Comparison of ENCODE assay signal across 10 mouse cellular contexts in the genomic region with DNA sequence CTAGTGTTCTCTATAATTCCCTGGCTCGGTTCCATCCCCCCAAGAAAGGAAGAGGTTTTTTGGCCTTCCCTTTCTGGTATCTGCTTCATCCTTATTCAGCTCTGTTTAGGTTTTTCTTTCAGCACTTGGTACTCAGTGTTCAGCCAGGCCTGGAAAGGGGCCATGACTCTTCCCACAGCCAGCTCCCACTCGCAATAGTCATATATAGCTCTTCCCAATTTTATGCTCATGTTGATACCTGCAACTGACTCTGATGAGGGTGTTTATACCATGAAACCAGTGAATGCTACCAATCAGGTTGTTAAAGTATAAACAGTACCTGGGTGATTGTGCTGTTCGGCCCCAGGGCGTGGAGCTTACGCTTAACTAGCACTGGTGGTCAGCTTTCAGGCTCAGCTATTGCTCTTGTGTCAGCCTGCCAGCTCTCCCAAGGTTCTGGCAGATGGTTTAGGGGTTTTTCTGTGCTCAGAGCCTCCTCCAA. TPM values are rescaled to one million over a fixed set of nuclear protein-coding genes. Genes with fewer than 3 reads are reported as not detected.
DNase-seq lines count a peak whose midpoint lies in the region; ATAC-seq lines count a peak whose summit lies in the region.
"Had no signal": no experiment of that assay in that cellular context is flagged by ENCODE, and none has a peak within 500 bp of the region (broad histone marks: within the 10 kb centered on the region; RNA-seq: fewer than 3 reads in every experiment).

No protein-coding gene starts in this region.

- intact Hi-C loops in left cerebral cortex, postnatal 4 days (cut with DNase I), result no loop called here

- no peak overlapping the region for H3K4me2 ChIP-seq in neural tube, embryonic 15.5 days
- H3K4me2 ChIP-seq: heart, embryonic 15.5 days had no signal

- no peak overlapping the region for H3K4me3 ChIP-seq in neural tube, embryonic 15.5 days (replicated peaks)
- H3K4me3 ChIP-seq: heart, embryonic 15.5 days had no signal

- H3K27ac ChIP-seq in neural tube, embryonic 15.5 days (replicated peaks), result no peak overlapping the region
- H3K27ac ChIP-seq: heart, embryonic 15.5 days; macrophage had no signal

- H3K4me1 ChIP-seq in neural tube, embryonic 15.5 days, result no peaks in the 10 kb centered on the region
- H3K4me1 ChIP-seq: heart, embryonic 15.5 days had no signal

- DNase-seq in cerebellum, adult 11 months, result peak; percentile 1
- no peak for DNase-seq in cerebellum, postnatal 4 days (ENCODE audit: low spot score in 2 of 2)
- DNase-seq in urinary bladder, postnatal 14 days (ENCODE audit: low spot score), result peak; percentile 65
- DNase-seq in urinary bladder, postnatal 25 days (ENCODE audit: low spot score), result no peak
- peak; percentile 53 for DNase-seq in left cerebral cortex, postnatal 4 days
- peak; percentile 76 for DNase-seq in testis, postnatal 14 days (ENCODE audit: low spot score)

- 91% methylated on average over 5 of the region's 5 CpGs for WGBS in neural tube, embryonic 15.5 days

- no peak overlapping the region for H3K9ac ChIP-seq in neural tube, embryonic 15.5 days (replicated peaks)
- H3K9ac ChIP-seq: heart, embryonic 15.5 days had no signal

- no peaks in the 10 kb centered on the region for H3K27me3 ChIP-seq in neural tube, embryonic 15.5 days (replicated peaks)
- H3K27me3 ChIP-seq: heart, embryonic 15.5 days had no signal

- ATAC-seq in neural tube, embryonic 15.5 days (ENCODE audit: low FRiP score), result no peak
- ATAC-seq in erythroid progenitor cell, adult 5-6 weeks (replicated peaks; ENCODE audit: low FRiP score, poor library complexity, severe bottlenecking), result no peak

- H3K36me3 ChIP-seq in neural tube, embryonic 15.5 days, result no peaks in the 10 kb centered on the region
- H3K36me3 ChIP-seq: heart, embryonic 15.5 days had no signal

- H3K9me3 ChIP-seq in neural tube, embryonic 15.5 days (replicated peaks), result no peaks in the 10 kb centered on the region
- H3K9me3 ChIP-seq: heart, embryonic 15.5 days had no signal

RNA-seq across cellular contexts. Expression of gene Hmgcs2, which starts 20.9 kb away (rescaled TPM):
- 10 to 100 TPM; 14.7 to 18.4 TPM for total RNA-seq in left cerebral cortex, postnatal 4 days (2021)
- 15.3 and 17.7 TPM in 2 replicates for polyA plus RNA-seq in neural tube, embryonic 15.5 days (2015; fragmentation: Nextera tagmentation; extraction: Ambion mirVana)
- not detected in 2 replicates for total RNA-seq in erythroid progenitor cell, adult 5-6 weeks (2015; ENCODE audit: low replicate concordance)
- total RNA-seq in erythroid progenitor cell, adult 5-6 weeks (2017; ENCODE audit: low replicate concordance), result 1.6 TPM in 1 of 2 replicates, not detected in the other
- polyA plus RNA-seq: macrophage had no signal

RNA-seq across cellular contexts. Expression of gene Reg4, which starts 37.4 kb away (rescaled TPM):
- not detected for total RNA-seq in left cerebral cortex, postnatal 4 days (2021)
- polyA plus RNA-seq in neural tube, embryonic 15.5 days (2015; fragmentation: Nextera tagmentation; extraction: Ambion mirVana), result 0.47 TPM in 1 of 2 replicates, not detected in the other
- total RNA-seq in erythroid progenitor cell, adult 5-6 weeks (2015; ENCODE audit: low replicate concordance), result not detected in 2 replicates
- total RNA-seq in erythroid progenitor cell, adult 5-6 weeks (2017; ENCODE audit: low replicate concordance), result not detected in 2 replicates
- polyA plus RNA-seq: heart, embryonic 15.5 days; macrophage had no signal

Comparison
In these comparisons a context has a peak if more than half of its experiments do, and no peak if none do; other contexts are left out.
1. DNase-seq: peak in cerebellum, adult 11 months (single experiment), urinary bladder, postnatal 14 days (single experiment), left cerebral cortex, postnatal 4 days (single experiment) and testis, postnatal 14 days (single experiment); none in cerebellum, postnatal 4 days (0 of 2) and urinary bladder, postnatal 25 days (single experiment).
2. RNA of gene Hmgcs2, which starts 20.9 kb away (total RNA-seq): 14.7 to 18.4 TPM in left cerebral cortex, postnatal 4 days; 1.6 TPM in erythroid progenitor cell, adult 5-6 weeks; every median in the first group is over 4 times any median in the second.